Mouse (Mus musculus) forebrain, embryonic 13.5 days (tissue): ENCODE data around the gene Klk1b4. TPM values are rescaled to one million over a fixed set of nuclear protein-coding genes. Genes with fewer than 3 reads are reported as not detected.

Experiments
- ATAC-seq: fragments of 200-750 bp; cut with Nextera tagmentation; 2 replicates; pipeline ENCODE4 v1.8.0; 2017
- H3K27ac ChIP-seq: fragments of 300-500 bp; sonication (generic); 2 replicates; pipeline ENCODE4 v1.5.1; 2015; ENCODE audit warnings: inconsistent platforms, mild to moderate bottlenecking, moderate library complexity
- H3K27me3 ChIP-seq: fragments of 300-500 bp; sonication (generic); 2 replicates; pipeline ENCODE4 v1.6.1; 2015; ENCODE audit warnings: mild to moderate bottlenecking, inconsistent platforms
- H3K36me3 ChIP-seq: fragments of 300-500 bp; sonication (generic); 2 replicates; pipeline ENCODE4 v1.6.1; 2015; ENCODE audit warnings: mild to moderate bottlenecking, inconsistent platforms; ENCODE audit not compliant: poor library complexity, severe bottlenecking
- H3K4me1 ChIP-seq: fragments of 300-500 bp; sonication (generic); 2 replicates; pipeline ENCODE4 v1.6.1; 2015; ENCODE audit warnings: inconsistent platforms
- H3K4me2 ChIP-seq: fragments of 300-500 bp; sonication (generic); 2 replicates; pipeline ENCODE4 v1.6.1; 2015; ENCODE audit warnings: inconsistent platforms, mild to moderate bottlenecking, moderate library complexity
- H3K4me3 ChIP-seq: fragments of 300-500 bp; sonication (generic); 2 replicates; pipeline ENCODE4 v1.5.1; 2015; ENCODE audit warnings: mild to moderate bottlenecking, inconsistent platforms
- H3K9ac ChIP-seq: fragments of 300-500 bp; sonication (generic); 2 replicates; pipeline ENCODE4 v1.6.1; 2015; ENCODE audit warnings: mild to moderate bottlenecking, inconsistent platforms
- H3K9me3 ChIP-seq: fragments of 300-500 bp; sonication (generic); replicated peaks from 2 replicates; pipeline ENCODE4 v1.6.1; 2016; ENCODE audit warnings: inconsistent platforms
- WGBS: fragments of 180-500 bp; shearing (Covaris S2); methylation state at CpG from one replicate; pipeline ENCODE4 v1.1.7; 2015; 5-methylcytosine and 5-hydroxymethylcytosine counted together
- polyA plus RNA-seq: library from polyadenylated mRNA; unstranded; fragments of >200 nt; fragmentation: Nextera tagmentation; extraction: Ambion mirVana; gene quantifications from 2 replicates; pipeline ENCODE4 v1.2.1, GENCODE M21; 2015

Klk1b4 gene
- polyA plus RNA-seq, 1 experiment from 2014 or later = not detected

GRCm38 (mm10) chr7:44260410-44260809, 53.2 kb downstream of the Klk1b4 start:
- Histone ChIP-seq H3K27me3 (peaks cover 4% of the 10 kb centered on the region; the same call in 1 of the 2 replicates), H3K9ac (no peak overlapping the region), H3K36me3 (0 out of 2 replicates have a peak, but pooled peaks cover under 1% of the 10 kb centered on the region), H3K4me3 (no peak overlapping the region), H3K4me2 (no peak overlapping the region), H3K9me3 (no peaks in the 10 kb centered on the region), H3K27ac (no peak overlapping the region), H3K4me1 (peaks cover 6% of the 10 kb centered on the region; the same call in 1 of the 2 replicates)
- no peak for ATAC-seq
- WGBS = 74% methylated on average over 6 of the region's 6 CpGs

DNA sequence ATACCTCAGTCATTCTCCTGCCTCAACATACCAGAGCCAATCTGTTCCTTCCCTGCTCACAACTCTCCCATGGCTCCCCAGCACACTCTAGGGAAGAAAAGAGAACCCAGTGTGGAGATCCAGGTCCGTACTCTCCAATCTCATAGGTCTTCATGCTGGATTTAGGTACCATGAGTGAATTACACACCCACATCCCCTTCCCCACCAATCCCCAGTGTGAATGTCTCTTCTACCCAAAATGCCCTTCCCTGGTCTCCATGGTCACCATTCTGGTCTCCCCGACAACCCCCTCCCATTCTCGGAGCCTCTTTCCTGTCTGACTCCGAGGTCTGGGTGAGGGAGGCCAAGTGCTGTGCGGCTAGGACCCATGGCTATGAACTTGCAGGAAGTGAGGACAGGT, 53.9 kb downstream of the Klk1b4 start, which contains the start of gene Gm15517:
Gene Gm15517, plus strand, starts transcription at position 301 of the 400 bp plus-strand sequence.
- H3K4me3 ChIP-seq = no peak within 1 kb of the TSS
- no peaks in the 10 kb centered on the region for H3K9me3 ChIP-seq
- 58% methylated on average over 5 of the region's 5 CpGs for WGBS
- no peak for ATAC-seq
- no peak within 1 kb of the TSS for H3K9ac ChIP-seq
- H3K36me3 ChIP-seq = no peaks in the 10 kb centered on the region
- H3K27ac ChIP-seq = no peak within 1 kb of the TSS
- peaks cover 4% of the 10 kb centered on the region; the same call in 1 of the 2 replicates for H3K27me3 ChIP-seq
- H3K4me1 ChIP-seq = peaks cover 6% of the 10 kb centered on the region; the same call in 1 of the 2 replicates
- H3K4me2 ChIP-seq = no peak within 1 kb of the TSS

Other genes starting within 250 kb of the Klk1b4 start
- not detected in 2 replicates for gene Klk1b1, start 240.7 kb upstream of the Klk1b4 start, polyA plus RNA-seq
- gene Klk1b9, start 231.4 kb upstream of the Klk1b4 start, polyA plus RNA-seq = not detected in 2 replicates
- gene Klk1b11, start 211.6 kb upstream of the Klk1b4 start, polyA plus RNA-seq = not detected in 2 replicates
- not detected in 2 replicates for gene Klk1b26, start 195.3 kb upstream of the Klk1b4 start, polyA plus RNA-seq
- not detected in 2 replicates for gene Klk1b27, start 155.1 kb upstream of the Klk1b4 start, polyA plus RNA-seq
- not detected in 2 replicates for gene Klk1b21, start 105.1 kb upstream of the Klk1b4 start, polyA plus RNA-seq
- not detected in 2 replicates for gene Klk1b22, start 94.8 kb upstream of the Klk1b4 start, polyA plus RNA-seq
- not detected in 2 replicates for gene Klk1b16, start 70.7 kb upstream of the Klk1b4 start, polyA plus RNA-seq
- not detected in 2 replicates for gene Klk1b24, start 19.2 kb upstream of the Klk1b4 start, polyA plus RNA-seq
- gene Klk1b3, start 9.2 kb upstream of the Klk1b4 start, polyA plus RNA-seq = not detected in 2 replicates
- not detected in 2 replicates for gene Klk1b5, start 8.5 kb downstream of the Klk1b4 start, polyA plus RNA-seq
- not detected in 2 replicates for gene Klk1, start 17.9 kb downstream of the Klk1b4 start, polyA plus RNA-seq
- gene Gm36864, start 28.7 kb downstream of the Klk1b4 start, polyA plus RNA-seq = not detected in 2 replicates
- gene 1700028J19Rik, start 39.3 kb downstream of the Klk1b4 start, polyA plus RNA-seq = 1.3 and 1.4 TPM in 2 replicates
- gene 2410002F23Rik, start 39.3 kb downstream of the Klk1b4 start, polyA plus RNA-seq = 172 and 212 TPM in 2 replicates
- 0.14 and 0.21 TPM in 2 replicates for gene Acp4, start 49.9 kb downstream of the Klk1b4 start, polyA plus RNA-seq
- not detected in 2 replicates for gene Gm15517, start 54.0 kb downstream of the Klk1b4 start, polyA plus RNA-seq
- 3.0 and 3.4 TPM in 2 replicates for gene Clec11a, start 99.5 kb downstream of the Klk1b4 start, polyA plus RNA-seq
- 13.2 and 15.1 TPM in 2 replicates for gene Shank1, start 102.8 kb downstream of the Klk1b4 start, polyA plus RNA-seq
- 10.1 and 10.6 TPM in 2 replicates for gene Syt3, start 176.7 kb downstream of the Klk1b4 start, polyA plus RNA-seq
- gene 1700008O03Rik, start 178.4 kb downstream of the Klk1b4 start, polyA plus RNA-seq = 0.59 and 1.1 TPM in 2 replicates
- gene Lrrc4b, start 221.6 kb downstream of the Klk1b4 start, polyA plus RNA-seq = 11.6 and 12.6 TPM in 2 replicates